Mouse (Mus musculus) ES-E14 (cell line): ENCODE measurements around the gene Tanc1. TPM values are rescaled to one million over a fixed set of nuclear protein-coding genes. Genes with fewer than 3 reads are reported as not detected.

Experiments
- DNase-seq: peaks from one replicate; pipeline ENCODE4 v3.0.0-alpha.2; 2013; ENCODE audit warnings: low read depth, low spot score
- H3K27ac ChIP-seq: 2 replicates; pipeline ENCODE4 v1.5.1; 2012; ENCODE audit warnings: low read depth, mild to moderate bottlenecking, low read length, moderate library complexity, mixed read lengths; ENCODE audit not compliant: poor library complexity, insufficient read depth, severe bottlenecking
- H3K36me3 ChIP-seq: 2 replicates; pipeline ENCODE4 v1.6.1; 2012; ENCODE audit warnings: mild to moderate bottlenecking, low read length, moderate library complexity, mixed read lengths; ENCODE audit not compliant: control insufficient read depth, poor library complexity, insufficient read depth, severe bottlenecking
- H3K4me1 ChIP-seq, 2 experiments: fragments of 150-350 bp in 1 of 2; sonication (generic) in 1 of 2; 2 replicates each; pipeline ENCODE4 v1.6.1; 2012; ENCODE audit warnings: low read length in 2 of 2, mild to moderate bottlenecking in 1 of 2, mixed read lengths in 1 of 2; ENCODE audit not compliant: control insufficient read depth in 2 of 2, insufficient read depth in 2 of 2, poor library complexity in 1 of 2
- H3K4me3 ChIP-seq, 2 experiments: fragments of 150-350 bp in 1 of 2; sonication (generic) in 1 of 2; 2 replicates each; pipeline ENCODE4 v1.5.1; 2012; ENCODE audit warnings: low read length in 2 of 2, low read depth in 1 of 2, mild to moderate bottlenecking in 1 of 2, mixed read lengths in 1 of 2; ENCODE audit not compliant: insufficient read depth in 1 of 2, poor library complexity in 1 of 2, severe bottlenecking in 1 of 2
- H3K9ac ChIP-seq: 2 replicates; pipeline ENCODE4 v1.6.1; 2012; ENCODE audit warnings: low read depth, mild to moderate bottlenecking, low read length, mixed read lengths; ENCODE audit not compliant: poor library complexity, insufficient read depth, severe bottlenecking
- H3K9me3 ChIP-seq: fragments of 150-350 bp; sonication (generic); 2 replicates; pipeline ENCODE4 v1.6.1; 2012; ENCODE audit warnings: low read depth, mild to moderate bottlenecking, low read length; ENCODE audit not compliant: control insufficient read depth, insufficient read depth
- CHD2 ChIP-seq: IDR thresholded peaks from 2 replicates; pipeline ENCODE4 v1.6.1; 2014; ENCODE audit warnings: mild to moderate bottlenecking, low read depth, low read length, inconsistent platforms
- HCFC1 ChIP-seq: IDR thresholded peaks from 2 replicates; pipeline ENCODE4 v1.6.1; 2012; ENCODE audit warnings: low read length, inconsistent platforms, borderline replicate concordance; ENCODE audit not compliant: insufficient read depth
- MAFK ChIP-seq: IDR thresholded peaks from 2 replicates; pipeline ENCODE4 v1.6.1; 2014; ENCODE audit warnings: mild to moderate bottlenecking, low read depth, low read length, inconsistent platforms; ENCODE audit not compliant: insufficient read depth
- ZC3H11A ChIP-seq: IDR thresholded peaks from 2 replicates; pipeline ENCODE4 v1.6.1; 2012; ENCODE audit warnings: low read depth, mild to moderate bottlenecking, inconsistent platforms, low read length, borderline replicate concordance
- ZNF384 ChIP-seq: IDR thresholded peaks from 2 replicates; pipeline ENCODE4 v1.6.1; 2012; ENCODE audit warnings: low read depth, low read length, inconsistent platforms
- in situ Hi-C, 2 experiments: fragments of 600-800 bp; cut with MboI; formaldehyde crosslinking; loops; one replicate each; pipeline ENCODE4 v1.15.1; 2025; ENCODE audit warnings: low sequenced_read_pairs in 2 of 2, inconsistent platforms in 1 of 2; ENCODE audit not compliant: unreplicated experiment in 2 of 2
- total RNA-seq: library from RNA; depleted of rRNA; stranded (reverse); fragments of 300-350 nt; gene quantifications from 2 replicates; pipeline ENCODE4 v1.2.3, GENCODE M21; 2012

Gene Tanc1
- total RNA-seq, 1 experiment = 28.2 TPM

GRCm38 (mm10) chr2:59824289-59824688 lies 212.4 kb downstream of the Tanc1 start:
- Histone ChIP-seq H3K4me3 (no peak overlapping the region), H3K27ac (no peak overlapping the region), H3K36me3 (peaks cover 43% of the 10 kb centered on the region), H3K9me3 (no peaks in the 10 kb centered on the region), H3K9ac (no peak overlapping the region), H3K4me1 (no peaks in the 10 kb centered on the region)
- no peak for TF ChIP-seq CHD2
- TF ChIP-seq HCFC1 = no peak
- no peak for TF ChIP-seq ZNF384
- TF ChIP-seq ZC3H11A = no peak
- no peak for TF ChIP-seq MAFK
- in situ Hi-C loops = no loop called here
- DNase-seq = no peak

DNA sequence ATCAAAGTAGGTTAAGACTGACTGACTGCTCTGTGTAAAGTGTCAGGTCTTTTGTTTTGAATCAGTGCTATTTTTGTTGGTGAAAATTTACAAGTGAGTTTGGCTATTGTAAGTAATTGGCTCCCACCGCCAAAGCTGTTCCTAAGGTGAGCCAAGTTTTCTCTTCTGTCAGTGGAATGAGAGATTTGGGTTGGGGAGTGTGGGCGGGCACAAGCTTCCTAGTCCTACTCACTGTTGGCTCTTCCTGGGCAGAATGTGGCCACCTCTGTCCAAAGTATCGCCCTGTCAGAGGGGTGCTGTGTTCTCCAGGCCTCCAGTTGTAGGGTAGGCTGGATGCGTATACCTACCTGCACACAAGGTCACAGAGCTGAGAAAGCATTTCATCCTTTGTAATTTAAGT lies 213.5 kb downstream of the Tanc1 start:
- no peak for DNase-seq
- H3K27ac ChIP-seq = no peak overlapping the region
- no peaks in the 10 kb centered on the region for H3K9me3 ChIP-seq
- H3K4me3 ChIP-seq = no peak overlapping the region
- peaks cover 40% of the 10 kb centered on the region for H3K36me3 ChIP-seq
- no peak for TF ChIP-seq ZNF384
- in situ Hi-C loops = no loop called here
- no peak overlapping the region for H3K9ac ChIP-seq
- H3K4me1 ChIP-seq = 0 out of 4 replicates have a peak, but pooled peaks cover 0 to 2% of the 10 kb centered on the region in 2 experiments

- Histone ChIP-seq H3K4me3 (no peak overlapping the region), H3K9me3 (no peaks in the 10 kb centered on the region), H3K27ac (no peak overlapping the region), H3K9ac (no peak overlapping the region), H3K36me3 (peaks cover 33% of the 10 kb centered on the region), H3K4me1 (0 out of 4 replicates have a peak, but pooled peaks cover 0 to 2% of the 10 kb centered on the region in 2 experiments)
- DNase-seq = no peak
- TF ChIP-seq MAFK (no peak), CHD2 (no peak), HCFC1 (no peak), ZC3H11A (no peak), ZNF384 (no peak)
- in situ Hi-C loops = no loop called here
Observed at GRCm38 (mm10) chr2:59828103-59828655, 216.3 kb downstream of the Tanc1 start.

GRCm38 (mm10) chr2:59828777-59829508 lies 217.1 kb downstream of the Tanc1 start:
- 0 out of 4 replicates have a peak, but pooled peaks cover 0 to 2% of the 10 kb centered on the region in 2 experiments for H3K4me1 ChIP-seq
- in situ Hi-C loops = no loop called here

More at GRCm38 (mm10) chr2:59828777-59829508, 217.1 kb downstream of the Tanc1 start:
- Histone ChIP-seq H3K36me3 (peaks cover 38% of the 10 kb centered on the region), H3K4me3 (no peak overlapping the region), H3K27ac (no peak overlapping the region), H3K9me3 (no peaks in the 10 kb centered on the region), H3K9ac (no peak overlapping the region)
- no peak for DNase-seq
- TF ChIP-seq ZNF384 (no peak), ZC3H11A (no peak), HCFC1 (no peak), MAFK (no peak)
